Mouse (Mus musculus) erythroid progenitor cell, adult 5-6 weeks (primary cell): ENCODE data around the gene Prss16. TPM values are rescaled to one million over a fixed set of nuclear protein-coding genes. Genes with fewer than 3 reads are reported as not detected.

Experiments used
- ATAC-seq: replicated peaks from 2 replicates; pipeline ENCODE4 v1.8.0; 2016; ENCODE audit warnings: moderate number of reproducible peaks, mild to moderate bottlenecking, moderate TSS enrichment, inconsistent platforms; ENCODE audit not compliant: poor library complexity, low FRiP score, severe bottlenecking
- total RNA-seq, 2 experiments: library from RNA; stranded (forward) in 1 of 2; stranded (reverse) in 1 of 2; fragments of 150-400 nt in 1 of 2; fragments of 186-747, 209-891 nt in 1 of 2; gene quantifications; 2 replicates each; pipeline versions ENCODE4 v1.2.3 to v1.2.4; 2015 to 2017; ENCODE audit warnings: low replicate concordance in 2 of 2

Gene Prss16
- total RNA-seq (2015; ENCODE audit: low replicate concordance) = 4.0 TPM in 1 of 2 replicates, not detected in the other
- not detected in 2 replicates for total RNA-seq (2017; ENCODE audit: low replicate concordance)

DNA sequence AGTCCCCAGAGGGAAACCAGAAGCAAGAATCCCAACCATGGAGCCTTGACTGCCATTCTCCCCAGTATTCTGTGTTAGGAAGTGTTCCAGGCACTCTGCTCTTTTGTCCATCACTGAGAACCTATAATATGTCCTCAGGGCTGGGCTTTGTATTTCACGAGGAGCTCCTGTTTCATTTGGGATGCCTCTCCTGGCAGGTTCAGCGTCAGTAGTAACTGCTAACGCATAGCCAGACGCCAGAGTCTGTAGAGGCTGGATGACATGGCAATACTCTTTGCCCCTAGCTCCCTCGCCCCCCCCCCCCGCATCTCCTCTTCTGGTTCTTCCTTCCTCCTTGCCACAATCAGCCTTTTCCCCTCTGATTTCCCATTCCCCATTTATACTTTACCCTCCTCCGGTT, at the start of gene Prss16:
Gene Prss16 (minus strand): TSS at position 101 of the 400 bp plus-strand sequence.
- ATAC-seq = no peak

DNA sequence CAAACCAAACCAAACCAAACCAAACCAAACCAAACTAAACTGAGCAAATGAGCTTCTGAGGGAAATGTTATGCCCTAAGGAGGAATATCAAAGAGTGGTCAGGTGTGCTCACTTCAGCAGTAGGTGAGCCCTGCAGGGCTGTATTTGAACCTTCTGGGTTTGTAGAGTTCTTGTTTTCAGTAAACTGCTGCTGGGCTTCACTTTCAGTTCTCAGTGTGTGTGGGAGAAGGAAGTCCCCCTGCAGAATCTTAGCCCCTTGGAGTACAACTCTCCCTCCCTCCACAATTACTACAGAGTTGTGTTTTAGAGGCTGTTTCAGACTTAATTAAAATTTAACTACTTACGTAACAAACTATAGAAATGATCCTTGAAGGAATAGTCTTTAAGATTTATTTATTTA, 44.2 kb upstream of the Prss16 start:
- ATAC-seq = no peak

DNA sequence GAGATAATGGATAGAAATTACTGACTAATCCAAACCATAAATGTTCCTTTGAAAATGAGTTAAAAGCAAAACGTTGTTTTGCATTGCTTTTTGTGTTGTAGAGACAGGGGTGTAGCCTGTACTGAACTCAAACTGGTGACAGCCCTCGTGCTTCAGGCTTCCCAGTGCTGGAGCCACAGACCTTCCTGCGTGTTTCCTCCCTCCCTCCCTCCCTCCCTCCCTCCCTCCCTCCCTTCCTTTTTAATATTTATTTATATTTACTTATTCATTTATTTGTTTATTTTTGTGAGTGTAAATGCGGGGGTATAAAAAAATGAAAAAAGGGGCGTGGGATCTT, 41.9 kb upstream of the Prss16 start:
- ATAC-seq = no peak

DNA sequence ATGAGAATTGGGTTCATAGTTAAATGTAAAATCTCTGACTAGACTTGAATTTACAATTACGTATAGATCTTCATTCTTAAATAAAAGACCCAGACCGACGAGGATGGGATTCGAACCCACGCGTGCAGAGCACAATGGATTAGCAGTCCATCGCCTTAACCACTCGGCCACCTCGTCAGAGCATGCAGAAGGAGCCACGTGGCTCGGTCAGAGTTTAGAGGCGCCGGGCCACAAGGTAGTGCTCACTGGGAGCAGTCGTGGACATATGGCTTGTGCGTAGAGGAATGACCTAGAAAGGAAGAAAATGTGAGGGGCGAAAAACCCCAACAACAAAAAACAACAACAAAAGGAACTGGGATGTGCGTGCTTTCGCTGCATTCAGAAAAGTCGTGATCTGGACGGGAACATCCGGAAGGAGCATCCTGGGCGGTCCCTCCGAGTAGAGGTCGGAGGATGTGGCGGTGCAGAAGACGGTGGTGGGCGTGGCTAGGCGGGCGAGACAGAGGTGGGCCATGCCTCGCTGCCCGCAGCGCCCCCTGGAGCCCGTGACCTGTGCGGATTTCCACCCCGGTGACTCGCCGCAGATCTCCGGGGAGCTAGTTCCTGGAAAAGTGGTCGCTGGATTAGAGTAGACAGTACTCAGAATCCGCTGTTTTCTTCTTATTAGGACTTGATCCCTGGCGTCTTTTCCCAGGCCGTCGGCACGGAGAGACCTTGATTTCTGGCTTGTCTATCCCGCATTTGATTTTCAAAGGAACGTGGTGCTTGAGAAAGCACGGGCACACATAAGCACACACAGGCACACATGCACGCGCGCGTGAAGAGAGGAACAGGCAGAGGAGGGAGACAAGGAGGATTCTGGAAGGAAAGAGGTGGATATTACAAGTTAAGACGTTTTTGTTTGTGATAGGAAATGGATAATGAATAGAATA, 41.3 kb upstream of the Prss16 start:
- ATAC-seq = peak; percentile 97

DNA sequence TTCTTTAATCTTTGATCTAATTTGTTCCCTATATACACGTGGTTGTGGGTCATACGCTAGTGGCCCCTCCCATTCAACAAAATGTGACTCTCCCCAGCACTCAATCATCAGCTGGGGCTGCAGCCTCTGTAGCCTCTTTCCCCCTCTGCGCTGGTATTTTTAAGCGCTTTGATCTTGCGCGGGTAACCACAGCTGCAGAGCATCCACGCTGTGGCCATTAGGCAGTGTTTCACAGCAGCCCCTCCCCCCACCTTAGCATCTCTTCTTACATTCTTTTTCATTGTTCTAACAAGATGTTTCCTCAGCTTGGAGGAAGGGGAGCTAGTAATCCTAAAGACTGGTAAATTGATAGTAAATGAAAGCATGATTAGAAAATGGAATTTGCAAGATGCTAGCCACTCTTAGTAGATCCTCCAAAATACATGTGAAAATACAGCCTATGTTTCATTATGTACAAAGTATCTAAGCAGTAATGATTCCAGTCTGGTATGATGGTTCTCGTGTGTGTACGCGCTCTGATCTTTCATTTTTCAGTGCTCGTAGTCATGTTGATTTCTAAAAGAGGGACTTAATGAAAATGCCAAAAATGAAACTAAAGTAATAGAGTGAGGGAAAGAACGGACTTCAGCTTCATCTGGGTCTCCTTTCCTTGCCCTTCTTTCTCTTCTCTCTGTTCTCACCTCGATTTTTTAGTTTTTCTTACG, 40.3 kb upstream of the Prss16 start:
- no peak for ATAC-seq

DNA sequence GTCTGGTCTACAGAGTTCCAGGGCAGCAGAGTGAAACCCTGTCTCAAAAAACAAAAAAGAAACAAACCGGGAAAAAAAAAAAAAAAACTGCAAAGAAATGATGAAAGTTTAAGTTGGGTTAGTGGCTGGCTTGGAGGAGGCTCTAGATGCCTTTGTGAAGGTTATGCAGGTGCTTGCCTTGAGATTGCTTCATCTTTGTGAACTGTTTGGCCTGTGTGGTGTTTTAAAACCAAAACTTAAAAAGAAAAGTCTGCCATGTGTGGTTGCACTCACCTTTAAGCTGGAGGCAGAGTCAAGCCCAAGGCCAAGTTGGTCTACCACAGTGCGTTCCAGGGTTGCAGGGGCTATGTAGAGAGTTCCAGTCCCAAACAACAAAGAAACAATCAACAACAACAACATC, 39.5 kb upstream of the Prss16 start:
- no peak for ATAC-seq

DNA sequence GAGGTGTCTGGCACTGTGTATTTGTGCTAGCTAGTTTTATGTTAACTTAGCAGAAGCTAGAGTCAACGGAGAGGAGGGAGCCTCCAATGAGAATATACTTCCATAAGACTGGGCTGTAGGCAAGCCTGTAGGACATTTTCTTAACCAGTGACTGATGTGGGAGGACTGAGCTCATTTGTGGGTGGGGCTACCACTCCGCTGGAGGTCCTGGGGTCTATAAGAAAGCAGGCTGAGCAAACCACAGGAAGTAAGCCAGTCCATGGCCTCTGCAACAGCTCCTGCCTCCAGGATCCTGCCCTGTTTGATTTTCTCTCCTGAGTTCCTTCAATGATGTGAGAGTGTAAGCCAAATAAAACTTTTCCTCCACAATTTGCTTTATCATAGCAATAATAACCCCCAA, 35.8 kb upstream of the Prss16 start:
- ATAC-seq = no peak

DNA sequence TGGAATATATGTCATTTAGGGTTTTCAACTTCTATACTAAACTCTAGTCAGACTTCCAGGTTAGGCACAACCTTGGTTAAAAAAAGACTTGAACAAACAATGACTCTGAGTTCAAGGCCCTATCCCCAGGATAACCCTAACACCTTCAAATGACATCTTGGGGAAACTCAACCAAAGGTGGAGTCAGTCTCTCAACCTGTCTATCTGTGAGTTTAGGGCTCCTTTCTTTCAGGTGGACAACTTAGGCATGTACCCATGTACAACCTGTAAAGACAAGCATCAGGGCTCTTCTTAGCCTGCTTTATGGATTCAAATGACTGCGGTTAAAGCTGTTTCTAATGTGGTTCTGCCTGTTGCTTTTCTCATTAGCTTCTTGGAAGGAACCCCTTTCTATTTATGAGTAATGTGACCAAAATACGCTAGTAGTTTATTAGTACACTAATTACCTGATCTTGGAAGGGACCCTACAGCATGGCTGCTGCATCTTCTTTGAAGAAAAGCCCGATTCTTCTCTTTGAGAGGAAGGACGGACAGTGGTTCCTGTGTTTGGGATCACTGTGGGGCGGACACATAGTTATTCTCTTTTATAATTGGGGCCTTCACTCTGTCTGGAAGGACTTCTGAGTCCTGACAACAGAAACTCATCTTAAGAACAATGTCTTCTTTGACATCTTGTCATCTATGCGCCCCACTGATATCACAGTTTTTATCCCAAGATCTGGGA, 35.1 kb upstream of the Prss16 start:
- no peak for ATAC-seq

DNA sequence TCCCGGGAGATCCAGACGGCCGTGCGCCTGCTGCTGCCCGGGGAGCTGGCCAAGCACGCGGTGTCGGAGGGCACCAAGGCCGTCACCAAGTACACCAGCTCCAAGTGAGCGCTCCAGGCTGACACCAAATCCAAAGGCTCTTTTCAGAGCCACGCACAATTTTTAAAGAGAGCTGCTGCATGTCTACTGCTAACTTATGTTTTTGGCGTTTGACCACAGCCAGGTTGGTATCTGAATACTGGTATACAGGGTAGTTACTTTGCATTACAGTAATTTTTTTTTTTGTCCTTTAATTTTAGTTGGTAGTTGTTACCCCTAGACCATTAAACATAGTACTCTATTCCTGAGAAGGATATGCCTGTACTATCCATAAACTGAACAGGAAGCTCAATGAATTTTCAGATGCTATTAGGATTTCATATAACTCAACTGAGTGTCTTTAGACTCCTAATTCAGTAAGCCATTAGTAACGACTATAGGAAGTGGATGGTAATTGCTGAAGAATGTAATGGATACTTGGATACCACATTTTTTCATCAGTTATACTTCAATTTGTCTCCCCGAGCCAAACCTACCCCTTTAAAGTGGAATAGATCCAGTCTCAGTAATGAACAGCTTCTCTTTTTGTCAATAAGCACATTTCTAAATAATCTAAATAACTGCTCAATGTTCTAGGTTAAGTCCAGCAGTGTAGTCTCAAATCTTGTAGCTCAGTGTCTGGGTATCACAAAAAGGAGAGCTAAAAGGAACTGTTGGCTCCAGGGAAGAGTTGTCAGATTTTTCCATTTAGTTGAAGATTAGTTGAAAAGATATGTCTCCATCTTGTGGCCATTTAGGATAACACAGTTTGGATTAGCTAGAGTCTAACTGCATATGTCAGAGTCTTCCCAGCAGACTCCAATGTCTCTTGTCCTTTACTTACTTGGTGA, 34.2 kb upstream of the Prss16 start:
- ATAC-seq = peak; percentile 33

DNA sequence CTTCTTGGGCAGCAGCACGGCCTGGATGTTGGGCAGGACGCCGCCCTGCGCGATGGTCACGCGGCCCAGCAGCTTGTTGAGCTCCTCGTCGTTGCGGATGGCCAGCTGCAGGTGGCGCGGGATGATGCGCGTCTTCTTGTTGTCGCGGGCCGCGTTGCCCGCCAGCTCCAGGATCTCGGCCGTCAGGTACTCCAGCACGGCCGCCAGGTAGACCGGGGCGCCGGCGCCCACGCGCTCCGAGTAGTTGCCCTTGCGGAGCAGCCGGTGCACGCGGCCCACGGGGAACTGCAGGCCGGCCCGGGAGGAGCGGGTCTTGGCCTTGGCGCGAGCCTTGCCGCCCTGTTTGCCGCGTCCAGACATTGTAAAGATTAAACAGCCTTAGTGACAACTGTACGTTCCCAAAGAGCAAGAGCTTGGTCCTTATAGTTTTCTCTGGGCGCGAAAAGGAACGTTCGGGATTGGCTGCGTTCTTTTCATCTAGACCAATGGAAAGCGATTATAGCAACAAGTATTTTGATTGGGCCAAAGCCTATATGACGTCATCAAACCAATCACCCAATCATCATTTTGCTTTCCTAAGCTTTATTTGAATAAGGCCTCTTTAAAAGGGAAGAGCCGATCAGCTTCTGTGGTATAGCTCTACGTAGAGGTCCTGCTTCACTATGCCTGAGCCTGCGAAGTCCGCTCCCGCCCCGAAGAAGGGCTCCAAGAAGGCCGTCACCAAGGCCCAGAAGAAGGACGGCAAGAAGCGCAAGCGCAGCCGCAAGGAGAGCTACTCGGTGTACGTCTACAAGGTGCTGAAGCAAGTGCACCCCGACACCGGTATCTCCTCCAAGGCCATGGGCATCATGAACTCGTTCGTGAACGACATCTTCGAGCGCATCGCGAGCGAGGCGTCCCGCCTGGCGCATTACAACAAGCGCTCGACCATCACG, 33.3 kb upstream of the Prss16 start, which contains the start of the genes Hist1h2ag and Hist1h2bj:
Gene Hist1h2ag (minus strand): TSS at position 377 of the 935 bp plus-strand sequence.
Gene Hist1h2bj (plus strand): TSS at position 647 of the 935 bp plus-strand sequence.
- ATAC-seq = peak; percentile 68

DNA sequence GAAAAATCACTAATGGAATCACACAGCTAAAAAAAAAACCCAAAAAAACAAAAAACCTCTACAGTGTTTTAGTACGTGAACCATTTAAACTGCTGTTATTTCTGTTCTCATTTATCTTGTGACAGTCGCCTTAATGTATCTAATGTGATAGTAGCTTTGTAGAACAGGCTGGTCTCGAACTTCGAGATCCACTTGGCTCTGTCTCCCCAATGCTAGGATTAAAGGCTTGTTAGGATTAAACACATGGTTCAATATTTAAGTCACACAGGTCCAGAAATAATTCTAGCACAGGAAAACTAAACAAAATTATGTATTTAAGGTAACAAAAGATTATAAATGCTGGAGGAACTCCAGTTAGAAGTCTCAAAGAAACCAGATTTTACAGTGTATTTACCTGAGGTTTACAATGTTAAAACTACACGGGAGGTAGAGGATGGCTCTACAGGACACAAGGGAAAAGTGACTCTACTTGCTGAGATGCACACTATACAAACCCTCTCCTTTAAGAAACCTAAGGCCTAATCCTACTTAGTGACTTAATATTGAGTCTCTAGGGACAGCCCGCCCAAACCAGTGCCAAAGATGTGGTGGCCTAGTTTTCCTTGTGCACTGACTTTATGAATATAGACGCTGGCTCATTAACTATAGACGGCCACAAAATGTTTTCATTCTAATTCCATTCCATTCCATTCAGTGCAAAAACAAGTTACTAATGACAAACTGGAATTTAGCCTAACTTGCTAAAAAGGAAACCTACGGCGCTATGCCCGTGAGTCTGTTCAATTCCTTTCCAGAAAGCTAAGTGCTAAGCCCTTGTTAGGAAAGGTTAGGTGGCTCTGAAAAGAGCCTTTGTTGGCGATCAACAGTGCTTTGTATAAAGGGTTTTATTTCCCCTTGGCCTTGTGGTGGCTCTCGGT, 32.4 kb upstream of the Prss16 start:
- ATAC-seq = peak; percentile 13; the same call in 1 of the 2 replicates

DNA sequence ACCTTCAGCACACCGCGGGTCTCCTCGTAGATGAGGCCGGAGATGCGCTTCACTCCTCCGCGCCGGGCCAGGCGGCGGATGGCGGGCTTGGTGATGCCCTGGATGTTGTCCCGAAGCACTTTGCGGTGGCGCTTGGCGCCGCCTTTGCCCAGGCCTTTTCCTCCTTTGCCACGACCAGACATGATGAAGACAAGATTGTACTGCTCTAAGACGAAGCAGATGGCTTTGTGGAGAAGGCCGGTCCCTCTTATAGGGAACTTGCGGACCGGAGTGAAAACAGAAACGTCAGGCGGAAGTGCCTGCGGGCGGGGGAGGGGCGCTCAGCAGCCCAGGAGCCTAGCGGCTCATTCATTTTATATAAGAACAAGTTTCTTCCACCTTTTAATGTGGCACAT, 31.6 kb upstream of the Prss16 start, which contains the start of gene Hist1h4i:
Gene Hist1h4i (minus strand): TSS at position 221 of the 395 bp plus-strand sequence.
- peak; percentile 41 for ATAC-seq

DNA sequence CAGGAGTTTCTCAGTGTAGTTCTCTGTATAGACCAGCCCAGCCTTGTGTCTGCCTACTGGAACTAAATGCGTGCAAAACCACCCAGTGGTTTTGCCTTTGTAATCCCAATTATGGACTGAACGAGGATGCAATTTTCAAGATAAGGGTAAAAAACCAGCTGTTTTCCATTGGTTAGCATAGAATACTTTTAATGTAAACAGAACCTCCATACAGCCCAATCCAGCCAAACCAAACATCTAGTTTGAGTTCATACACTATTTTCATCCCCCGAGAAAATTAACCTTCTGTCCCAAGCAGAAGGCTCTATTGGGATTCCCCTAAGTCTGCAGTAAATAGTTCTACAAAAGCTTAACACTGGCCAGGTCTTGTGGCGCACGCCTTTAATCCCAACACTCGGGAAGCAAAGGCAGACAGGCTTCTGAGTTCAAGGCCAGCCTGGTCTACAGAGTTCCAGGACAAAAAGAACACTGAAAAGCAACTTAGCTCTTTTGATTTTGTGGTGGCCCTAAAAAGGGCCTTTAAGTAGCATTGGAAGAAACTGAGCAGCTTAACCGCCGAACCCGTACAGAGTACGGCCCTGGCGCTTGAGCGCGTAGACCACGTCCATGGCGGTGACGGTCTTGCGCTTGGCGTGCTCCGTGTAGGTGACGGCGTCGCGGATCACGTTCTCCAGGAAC, 31.1 kb upstream of the Prss16 start:
- peak; percentile 8 for ATAC-seq

DNA sequence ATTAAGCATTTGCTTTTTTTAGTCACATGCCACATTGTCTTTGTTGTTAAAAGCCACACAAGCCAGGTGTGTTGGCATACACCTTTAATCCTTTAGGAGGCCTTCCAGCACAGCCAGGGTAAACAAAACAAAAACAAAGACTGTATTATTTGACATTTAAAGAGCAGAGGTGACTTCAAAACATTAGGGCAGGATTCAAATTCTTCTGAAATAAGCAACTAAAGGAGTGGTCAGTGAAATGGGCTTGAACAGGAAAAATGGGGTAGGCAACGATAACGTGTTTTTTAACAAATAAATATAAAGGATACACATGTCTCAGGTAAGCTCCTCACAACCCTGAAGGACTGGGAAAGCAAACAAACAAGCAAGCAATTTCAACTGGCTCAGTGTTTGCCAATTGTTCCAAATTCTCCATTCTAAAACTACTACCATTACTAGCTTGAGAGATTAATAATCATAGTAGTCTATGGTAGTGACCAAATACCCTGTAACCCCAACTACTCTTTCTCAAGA, 30.5 kb upstream of the Prss16 start:
- no peak for ATAC-seq

DNA sequence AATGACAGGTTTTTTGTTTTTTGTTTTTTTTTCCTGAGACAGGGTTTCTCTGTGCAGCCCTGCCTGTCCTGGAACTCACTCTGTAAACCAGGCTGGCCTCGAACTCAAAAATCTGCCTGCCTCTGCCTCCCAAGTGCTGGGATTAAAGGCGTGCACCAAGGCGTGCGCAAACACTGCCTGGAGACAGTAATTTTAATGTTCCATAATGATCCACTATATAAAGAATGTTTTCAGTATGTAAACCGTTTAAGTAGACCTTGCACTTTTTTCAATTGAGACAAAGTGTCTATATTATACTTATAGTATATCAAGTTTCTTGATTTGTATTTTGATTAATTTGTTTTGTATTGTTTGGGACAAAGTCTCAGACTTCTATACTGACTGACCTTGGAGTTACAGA, 29.8 kb upstream of the Prss16 start:
- ATAC-seq = no peak

DNA sequence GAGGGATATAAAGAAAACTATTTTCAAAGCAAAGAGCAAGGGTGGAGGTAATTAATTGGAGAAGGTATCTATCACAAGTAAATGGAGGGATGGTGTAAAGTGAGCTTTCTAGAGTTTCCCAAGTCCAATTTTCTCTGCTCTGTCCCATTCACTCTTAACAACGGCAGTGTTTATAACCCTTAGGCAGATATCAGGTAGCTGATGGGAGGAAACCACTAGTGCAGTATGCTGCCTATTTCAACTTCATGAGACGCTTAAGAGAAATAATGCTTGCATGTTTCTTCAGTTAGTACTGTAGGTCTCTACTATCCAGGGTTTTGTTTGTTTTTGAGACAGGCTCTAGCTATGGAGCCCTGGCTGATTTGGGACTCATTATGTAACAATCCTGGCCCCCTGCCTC, 27.9 kb upstream of the Prss16 start:
- no peak for ATAC-seq
